Mouse (Mus musculus) adrenal gland, adult 8-10 months (tissue): ENCODE results near the gene 2410131K14Rik. TPM values are rescaled to one million over a fixed set of nuclear protein-coding genes. Genes with fewer than 3 reads are reported as not detected.
A peak's percentile ranks its signal among the peaks of the same experiment; 100 is the strongest.

ENCODE experiments used
- DNase-seq: peaks from one replicate; pipeline ENCODE4 v3.0.0; 2022
- total RNA-seq, 4 experiments: library from RNA; stranded (reverse); gene quantifications; 2 replicates each; pipeline ENCODE4 v1.2.4; 2022

2410131K14Rik gene
- 1 to 10 TPM; 7.9 to 10.0 (median 8.8) TPM for total RNA-seq

DNA sequence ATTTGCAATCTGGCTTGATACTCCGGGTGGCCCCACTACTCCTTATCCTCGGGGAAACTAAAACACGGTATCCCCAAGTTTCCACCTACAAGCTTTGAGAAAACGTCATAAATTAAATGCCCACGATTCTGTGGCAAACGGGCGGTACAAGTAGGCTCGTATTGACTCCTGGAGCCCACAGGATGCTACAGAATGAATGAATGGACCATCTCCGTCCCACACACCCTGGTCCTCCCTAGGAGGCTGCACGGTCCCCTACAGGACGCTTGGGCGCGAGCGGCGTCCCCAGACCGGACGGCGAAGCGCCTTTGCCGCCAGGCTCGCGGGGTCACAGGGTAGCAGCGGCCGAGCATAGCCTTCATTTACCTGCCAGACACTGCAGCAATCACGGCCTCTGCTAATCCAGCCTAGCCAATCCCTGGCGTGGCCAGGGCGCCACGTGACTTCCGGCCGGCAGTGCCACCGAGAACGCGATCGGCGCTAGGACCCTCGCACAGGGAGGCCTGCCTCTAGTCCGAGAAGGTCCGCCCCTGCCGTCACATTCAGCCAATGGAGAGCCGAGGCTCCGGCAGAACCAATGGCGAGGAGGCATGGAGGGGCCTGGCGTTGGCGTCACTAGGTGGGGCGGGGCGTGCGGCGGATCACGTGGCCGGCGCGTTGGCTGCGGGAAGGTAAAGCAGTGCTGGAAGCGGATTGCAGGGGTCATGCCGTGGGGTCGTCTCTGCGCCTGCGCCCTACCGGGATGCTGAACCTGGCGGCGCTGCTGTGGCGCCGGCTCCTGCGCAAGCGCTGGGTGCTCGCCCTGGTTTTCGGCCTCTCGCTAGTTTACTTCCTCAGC is at the start of gene 2410131K14Rik, which contains the start of gene Rnft2:
Gene 2410131K14Rik, plus strand, starts transcription at position 622 of the 838 bp plus-strand sequence.
Gene Rnft2, minus strand, starts transcription at position 511 of the 838 bp plus-strand sequence.
- peak; percentile 99 for DNase-seq

DNA sequence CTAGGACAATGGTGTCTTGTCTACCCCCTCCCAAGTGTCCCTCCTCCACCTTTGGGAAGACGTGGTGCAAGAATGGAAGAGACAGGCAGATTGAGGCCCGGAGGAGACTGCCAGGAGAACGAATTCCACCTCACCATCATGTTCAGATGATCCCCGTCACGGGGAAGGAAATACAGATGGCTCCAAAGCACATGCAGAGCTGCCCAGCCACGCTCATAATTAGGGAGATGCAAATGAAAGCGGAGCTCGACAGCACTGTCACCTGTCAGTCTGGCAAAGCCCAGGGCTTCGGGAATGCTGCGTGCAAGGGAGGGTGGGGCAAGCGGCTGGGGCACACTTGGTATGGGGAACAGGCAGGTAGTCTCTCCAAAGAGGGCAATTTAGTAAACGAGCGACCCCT is 47.6 kb upstream of the 2410131K14Rik start:
- DNase-seq = no peak

DNA sequence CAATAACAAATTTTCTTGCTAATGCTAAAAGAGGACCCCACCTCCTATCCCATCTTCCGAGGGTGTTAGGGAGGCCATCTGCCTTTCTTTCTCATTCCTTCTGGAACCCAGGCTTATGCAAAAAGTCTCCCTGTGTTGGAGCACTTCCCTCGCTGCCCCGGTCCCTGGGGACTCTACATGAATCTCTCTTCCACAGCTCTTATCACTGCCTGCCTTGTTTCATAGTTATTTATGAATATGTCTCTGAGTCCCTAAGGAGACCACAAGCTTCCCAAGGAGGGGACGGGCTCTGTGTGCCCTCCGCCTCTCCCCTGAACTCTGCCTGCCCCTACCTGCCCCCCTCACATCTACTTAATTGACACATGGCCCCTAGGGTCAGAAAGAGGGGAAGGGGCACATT is 45.4 kb upstream of the 2410131K14Rik start:
- DNase-seq = no peak

DNA sequence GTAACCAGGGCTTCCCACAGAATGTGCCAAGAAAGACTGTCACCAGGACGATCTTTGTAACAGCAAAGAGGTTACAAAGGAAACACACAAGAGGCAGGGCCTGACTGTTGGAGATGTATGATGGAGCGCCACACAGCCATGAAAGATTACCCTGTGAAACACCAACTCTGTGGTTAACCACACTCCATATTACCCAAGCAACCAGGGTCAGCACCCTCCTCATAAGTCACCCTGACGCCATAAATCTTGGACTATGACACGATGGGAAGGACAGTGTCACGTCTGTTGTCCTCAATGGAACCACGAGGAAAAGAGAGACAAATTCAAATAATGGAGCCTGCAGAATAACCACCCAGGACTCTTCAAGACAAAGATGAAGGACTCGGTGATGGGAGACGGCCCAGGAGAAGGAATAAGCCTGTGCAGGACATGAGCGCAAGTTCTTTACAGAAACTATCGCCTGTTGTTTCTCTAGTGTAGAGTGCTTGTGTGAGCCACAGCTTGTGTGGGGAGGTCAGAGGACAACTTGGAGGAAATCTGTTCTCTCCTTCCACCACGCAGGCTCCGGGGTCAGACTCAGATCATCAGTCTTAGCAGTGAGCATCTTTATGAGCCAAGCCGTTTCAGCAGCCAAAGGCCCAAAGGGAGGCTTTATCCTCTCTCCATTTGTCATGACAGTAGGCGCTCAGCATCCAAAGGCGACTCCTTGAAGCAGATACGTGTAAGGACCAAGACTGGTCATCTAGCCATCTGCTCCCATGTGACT is 40.2 kb upstream of the 2410131K14Rik start:
- DNase-seq = no peak

DNA sequence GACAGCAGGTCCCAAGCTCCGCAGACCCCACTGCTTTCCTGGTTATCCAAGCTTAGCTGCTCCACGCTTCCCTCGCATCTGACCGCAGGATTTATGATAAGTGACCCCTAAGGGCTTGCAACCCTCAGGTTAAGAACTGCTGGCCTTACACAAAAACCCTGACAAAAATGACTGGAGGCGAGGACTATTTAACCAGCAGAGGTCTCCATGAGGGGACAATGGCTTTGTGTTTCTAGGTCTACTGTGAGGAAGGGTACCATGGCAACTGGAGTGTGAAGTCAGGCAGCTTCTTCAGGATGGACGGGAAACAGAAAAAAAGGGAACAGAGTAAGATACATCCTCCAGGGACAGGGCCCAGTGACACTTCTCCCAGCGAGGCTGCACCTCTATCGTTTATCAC is 39.2 kb upstream of the 2410131K14Rik start:
- DNase-seq = no peak

DNA sequence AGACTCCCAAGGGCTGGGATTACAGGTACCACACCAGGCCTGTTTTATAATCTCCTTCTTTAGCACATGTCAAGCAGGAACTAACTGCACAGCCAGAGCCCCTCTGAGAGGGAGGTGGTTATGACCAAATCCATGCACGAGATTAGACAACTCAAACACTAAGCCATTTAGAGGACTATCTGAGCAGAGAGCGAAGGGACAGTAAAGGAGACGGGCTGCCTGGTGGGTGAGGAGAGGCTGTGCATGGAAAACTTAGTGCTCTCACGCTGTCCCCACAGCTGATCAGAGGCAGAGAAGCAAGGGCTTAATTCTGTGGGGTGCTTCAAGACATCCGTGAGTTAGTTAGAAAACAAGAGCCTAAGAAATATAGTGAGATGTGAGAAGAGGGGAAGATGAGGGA is 31.0 kb upstream of the 2410131K14Rik start:
- DNase-seq = no peak

DNA sequence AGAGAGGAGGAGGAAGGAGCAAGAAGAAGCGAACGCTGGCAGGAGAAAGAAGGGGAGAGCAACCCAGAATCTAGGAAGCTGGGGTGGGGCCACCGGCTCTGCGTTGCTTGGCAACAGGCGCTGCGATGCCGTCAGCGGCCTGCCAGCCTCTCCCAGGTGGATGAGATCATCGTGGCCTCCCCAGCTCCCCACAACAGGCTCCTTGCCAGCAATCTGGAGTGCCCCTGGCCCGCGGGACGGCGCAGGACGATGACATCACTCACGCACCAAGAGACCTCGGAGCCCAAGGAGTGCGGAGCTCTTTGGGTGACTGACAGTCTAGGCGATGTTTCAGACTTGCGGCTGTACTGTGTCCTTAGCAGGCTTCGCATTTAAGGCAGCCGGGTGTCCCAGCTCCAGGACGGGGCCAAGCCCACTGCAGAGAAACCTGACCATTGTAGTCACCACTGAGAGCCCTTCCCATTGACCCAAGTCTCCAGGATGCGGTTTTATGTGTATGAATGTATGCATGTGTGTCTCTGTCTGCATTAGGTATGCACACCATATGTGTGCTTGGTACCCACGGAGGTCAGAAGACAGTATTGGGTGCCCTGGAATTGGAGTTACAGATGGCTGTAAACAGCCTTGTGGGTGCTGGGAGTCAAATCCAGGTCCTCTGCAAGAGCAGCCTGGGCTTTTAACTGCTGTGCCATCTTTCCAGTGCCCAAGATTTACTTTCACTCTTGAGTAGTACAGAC is 30.4 kb upstream of the 2410131K14Rik start:
- DNase-seq = peak; percentile 85

DNA sequence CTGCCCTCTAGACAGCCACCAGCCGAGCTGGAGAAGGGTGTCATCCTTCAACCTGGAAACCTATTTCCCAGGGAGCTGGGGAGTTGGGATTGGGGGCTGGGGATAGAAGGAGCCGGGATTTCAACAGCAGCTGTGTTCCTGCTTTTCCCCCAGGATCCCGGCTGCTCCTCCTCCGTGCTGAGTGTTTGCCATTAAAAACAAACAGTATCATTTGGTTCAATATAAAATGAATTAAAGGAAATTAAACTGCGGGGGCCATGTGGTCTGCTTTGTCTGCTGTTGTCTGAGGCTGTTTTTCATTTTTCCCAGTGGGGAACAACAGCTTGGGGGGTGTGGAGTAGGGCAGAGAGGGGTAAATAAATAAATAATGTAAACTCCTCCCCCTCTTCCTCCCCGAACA is 27.6 kb upstream of the 2410131K14Rik start:
- DNase-seq = no peak

DNA sequence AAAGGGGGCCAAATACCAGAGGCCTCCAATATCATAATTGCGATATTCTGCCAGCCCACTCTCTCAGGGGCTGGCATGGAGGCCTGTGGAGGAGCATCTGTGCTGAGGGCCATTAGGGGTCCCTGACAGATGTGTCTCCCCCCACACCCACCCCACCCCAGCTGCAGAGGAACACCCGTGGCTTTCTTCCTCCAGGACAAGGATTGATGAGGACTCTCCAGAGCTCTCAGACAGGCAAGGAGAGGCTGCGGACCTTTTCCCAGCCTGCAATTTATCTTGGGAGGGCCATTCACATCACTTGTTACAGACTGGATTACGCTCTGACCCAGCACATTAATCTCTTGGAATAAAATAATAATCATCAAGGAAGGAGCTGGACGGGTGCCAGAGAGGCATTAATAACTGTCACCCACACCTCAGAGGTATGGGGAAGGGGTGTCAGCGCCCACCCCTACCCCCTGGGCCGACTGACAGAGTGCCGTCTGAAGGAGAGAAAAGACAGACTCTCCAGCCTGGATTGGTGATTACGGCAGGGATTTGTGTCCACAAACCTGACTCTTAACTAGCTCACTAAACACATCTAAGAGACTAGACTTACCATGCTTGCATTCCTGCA is 21.8 kb upstream of the 2410131K14Rik start:
- DNase-seq = no peak

DNA sequence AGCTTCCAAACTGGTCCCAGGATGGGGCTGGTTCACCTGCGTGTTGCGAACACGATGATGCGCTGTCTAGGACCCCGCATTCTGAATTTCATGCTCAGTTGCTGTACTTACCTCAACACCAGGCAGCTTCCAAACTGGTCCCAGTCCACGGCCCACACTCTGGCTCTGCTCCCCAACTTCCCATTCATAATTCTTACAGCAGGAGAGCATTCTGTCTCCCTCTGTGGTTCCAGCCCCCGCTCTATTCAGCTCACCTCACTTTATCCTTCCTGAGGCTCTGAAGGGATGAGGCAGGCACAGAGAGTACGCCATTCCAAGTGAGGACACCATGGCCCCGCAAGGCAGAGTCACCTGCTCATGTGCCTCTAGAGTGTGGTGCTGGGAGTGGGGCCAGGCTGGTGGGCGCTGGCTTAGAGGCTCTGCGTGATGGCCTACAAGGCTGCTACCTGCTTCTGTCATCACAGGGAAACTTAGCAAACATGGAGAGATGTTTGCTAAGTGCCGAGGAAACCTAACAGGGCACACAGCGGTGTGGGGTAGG is 14.9 kb upstream of the 2410131K14Rik start:
- no peak for DNase-seq

DNA sequence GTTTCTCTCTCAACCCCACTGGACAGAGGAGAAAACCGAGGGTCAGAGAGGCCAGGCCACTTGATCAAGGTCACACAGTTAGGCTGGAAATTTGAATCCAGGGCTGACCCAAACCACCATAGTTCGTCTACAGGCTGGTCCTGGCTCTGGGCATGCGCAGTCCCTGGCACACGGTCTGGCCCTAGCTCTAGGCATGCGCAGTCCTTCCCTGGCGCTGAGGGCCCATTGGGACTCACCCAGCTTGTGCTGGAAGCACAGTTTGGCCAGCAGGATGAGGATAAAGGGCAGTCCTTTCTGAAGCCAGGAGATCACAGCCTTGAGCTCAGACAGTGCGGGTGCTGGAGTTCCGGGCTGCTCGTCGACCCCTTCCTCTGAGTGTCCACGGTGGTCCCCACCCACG is 8.1 kb upstream of the 2410131K14Rik start:
- DNase-seq = no peak

DNA sequence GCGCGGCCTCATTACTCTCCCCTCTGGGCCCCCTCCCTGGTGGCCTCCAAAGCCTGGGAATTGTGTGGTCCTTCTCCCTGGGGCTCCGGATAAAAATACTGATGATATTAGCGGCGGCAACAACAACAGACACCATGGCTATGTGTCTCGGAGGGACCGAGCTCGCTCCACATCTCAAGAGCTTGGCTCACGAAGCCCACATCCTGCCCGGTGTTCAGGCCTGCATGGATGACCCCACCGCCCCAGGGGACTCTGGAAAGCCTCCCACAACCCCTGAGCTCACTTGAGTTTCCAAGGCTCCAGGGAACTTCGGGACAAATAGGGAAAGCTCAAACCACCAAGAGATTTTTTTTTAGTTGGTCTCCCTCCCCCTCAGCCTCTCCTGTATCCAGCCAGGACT is 5.4 kb upstream of the 2410131K14Rik start:
- DNase-seq = no peak

DNA sequence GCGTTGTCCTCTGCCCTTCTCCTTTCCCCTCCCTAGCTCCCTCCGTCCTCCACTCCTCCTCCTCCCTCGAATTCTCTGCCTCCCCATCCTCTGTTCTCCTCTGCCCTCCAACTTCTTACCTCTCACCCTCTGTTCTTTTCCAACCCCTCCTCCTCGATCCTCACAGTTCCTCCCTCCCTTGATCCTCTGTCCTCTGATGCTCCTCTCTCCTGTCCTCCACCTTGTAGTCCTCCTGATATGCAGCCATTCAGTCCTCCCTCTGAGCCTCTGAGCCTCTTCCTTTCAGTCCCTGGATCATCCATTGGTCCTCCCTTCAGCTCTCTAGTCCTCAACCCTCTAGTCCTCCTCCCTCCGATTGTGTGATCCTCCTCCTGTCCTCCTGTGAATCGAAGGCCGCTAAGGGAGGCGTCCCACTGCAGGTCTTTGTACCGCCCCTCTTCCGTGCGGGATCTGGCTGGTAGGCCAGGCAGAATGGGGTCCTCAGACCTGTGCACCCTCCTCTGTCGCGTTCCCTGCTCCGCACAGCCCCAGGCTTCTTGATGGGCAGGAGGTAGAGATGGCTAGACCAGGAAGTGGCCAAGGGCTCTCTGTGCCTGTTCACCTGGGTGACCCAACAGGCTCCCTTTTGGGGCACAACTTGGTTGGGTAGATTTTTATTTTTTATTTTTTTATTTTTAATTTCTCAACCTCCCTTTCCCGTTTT is 730 bp downstream of the 2410131K14Rik start:
- no peak for DNase-seq

DNA sequence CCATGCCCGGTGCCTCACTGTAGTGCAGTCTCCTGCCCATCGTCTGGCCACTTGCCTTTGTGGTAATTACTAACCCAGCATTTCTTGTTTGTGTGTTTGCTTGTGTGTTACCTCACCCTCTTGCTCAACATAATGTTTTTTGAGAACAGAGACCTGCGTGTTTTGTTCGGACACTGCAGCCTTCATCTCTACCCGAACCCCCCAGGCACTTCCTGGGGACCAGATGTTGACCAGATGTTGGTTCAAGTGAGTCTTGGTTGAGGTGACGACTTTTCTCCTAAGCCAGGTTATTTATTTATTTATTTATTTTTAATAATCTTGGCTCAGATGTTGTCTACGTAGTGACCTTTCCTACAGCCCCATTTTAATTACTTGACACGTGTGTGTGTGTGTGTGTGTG is 2.4 kb downstream of the 2410131K14Rik start:
- DNase-seq = no peak

DNA sequence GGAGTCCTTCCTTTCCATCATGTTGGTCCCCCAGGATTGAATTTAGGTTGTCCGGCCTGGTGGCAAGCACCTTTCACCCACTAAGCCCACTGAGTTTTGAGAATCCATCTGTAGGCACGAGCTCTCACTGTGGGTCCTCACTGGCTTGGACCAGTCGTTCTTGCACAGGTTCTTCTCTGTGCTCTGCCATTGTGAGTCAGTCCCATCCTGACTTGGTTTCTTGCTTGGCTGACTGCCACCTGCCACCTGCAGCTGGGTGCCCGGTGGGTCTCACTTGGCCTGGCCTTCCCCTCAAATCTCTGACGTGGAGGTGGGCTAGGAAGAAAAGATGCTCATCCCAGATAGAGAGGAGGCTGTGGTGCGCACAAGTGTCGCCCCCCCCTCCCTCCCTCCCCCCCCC is 6.0 kb downstream of the 2410131K14Rik start:
- no peak for DNase-seq

DNA sequence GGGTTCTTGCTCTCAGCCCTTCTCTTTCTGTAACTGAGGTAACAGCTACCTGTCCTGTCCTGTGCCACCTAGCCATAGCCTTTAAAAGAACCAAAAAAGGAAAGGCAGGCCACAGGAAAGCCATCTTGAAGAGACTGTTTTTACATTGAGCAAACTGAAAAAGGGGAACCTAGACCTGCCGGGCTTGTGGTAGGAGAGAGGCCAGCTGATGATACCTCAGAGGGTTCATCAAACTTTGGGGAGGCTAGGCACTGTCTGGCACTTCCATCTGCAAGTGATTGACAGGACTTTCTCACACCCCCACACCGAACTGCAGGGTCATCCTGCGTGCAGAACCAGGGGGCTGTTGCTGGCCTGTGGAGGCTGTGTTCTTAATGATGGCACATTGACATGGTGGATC is 8.5 kb downstream of the 2410131K14Rik start:
- no peak for DNase-seq

DNA sequence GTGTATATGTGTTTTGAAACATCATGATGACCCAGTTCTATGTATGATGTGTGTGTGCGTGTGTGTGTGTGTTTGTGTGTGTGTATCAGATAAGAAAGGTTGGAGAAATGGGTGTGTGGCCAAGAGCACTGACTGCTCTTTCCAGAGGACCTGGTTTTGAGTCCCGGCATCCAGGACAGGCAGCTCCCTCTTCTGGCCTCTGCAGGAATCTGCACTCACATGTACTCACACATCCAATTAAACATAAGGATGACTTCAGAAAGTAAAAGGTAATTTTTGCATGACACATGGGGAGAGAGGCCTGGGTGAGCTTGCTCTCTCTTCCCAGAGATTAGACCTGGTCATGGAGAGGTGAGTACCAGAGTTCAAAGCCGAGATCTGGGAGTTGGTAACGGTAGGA is 12.0 kb downstream of the 2410131K14Rik start:
- no peak for DNase-seq

DNA sequence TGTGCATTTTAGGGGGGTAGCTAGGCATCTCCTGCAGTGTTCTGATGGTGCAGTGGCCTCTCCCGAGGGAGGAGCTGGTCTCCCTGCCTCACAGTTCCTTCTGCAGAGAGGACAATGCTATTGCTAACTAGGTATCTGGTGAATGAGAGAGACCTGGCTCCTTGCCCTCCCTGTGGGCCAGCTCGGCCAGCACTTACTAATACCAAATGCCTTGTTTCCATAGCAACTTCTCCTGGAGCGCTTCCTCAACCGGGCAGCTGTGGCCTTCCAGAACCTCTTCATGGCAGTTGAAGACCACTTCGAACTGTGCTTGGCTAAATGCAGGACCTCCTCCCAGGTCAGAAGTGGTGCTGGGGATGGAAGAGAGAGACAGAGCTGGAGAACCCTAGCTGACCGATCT is 14.1 kb downstream of the 2410131K14Rik start:
- no peak for DNase-seq

DNA sequence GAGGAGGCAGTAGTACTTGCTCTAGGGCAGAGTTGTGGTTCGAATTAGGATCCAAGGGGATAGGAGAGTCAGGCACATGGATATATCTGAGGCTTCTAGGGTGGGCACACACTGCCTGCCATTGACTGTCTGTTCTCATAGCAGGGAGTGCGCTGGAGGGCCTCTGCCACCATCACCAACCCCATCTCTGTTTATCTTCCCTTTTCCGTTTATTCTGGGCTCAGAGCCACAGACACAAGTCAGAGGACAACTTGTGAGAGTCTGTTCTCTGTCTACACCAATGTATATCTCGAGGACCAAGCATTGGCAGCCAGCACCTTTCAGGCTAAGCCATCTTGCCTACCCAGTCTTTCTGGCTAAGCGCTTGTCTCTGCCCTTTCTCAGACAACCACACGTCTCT is 14.6 kb downstream of the 2410131K14Rik start:
- DNase-seq = no peak

DNA sequence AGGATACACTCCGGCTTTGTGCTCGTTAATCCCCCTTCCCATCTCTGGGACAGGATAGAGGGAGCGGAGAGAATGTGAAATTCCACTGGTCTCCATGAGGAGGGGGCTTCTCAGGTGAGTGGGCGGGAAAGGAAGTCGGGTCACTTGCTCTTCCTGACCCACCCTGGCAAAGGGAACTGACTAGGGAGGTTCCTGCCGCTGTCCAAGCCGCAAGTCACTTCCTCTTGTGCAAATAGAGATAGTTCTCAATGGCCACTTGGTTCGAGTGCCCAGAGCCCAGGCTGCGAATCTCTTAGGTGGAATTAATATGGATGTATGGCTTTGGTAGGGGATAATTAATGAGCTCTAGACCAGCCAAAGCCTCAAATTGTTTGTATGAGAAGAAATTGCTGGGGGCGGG is 15.0 kb downstream of the 2410131K14Rik start:
- DNase-seq = no peak

DNA sequence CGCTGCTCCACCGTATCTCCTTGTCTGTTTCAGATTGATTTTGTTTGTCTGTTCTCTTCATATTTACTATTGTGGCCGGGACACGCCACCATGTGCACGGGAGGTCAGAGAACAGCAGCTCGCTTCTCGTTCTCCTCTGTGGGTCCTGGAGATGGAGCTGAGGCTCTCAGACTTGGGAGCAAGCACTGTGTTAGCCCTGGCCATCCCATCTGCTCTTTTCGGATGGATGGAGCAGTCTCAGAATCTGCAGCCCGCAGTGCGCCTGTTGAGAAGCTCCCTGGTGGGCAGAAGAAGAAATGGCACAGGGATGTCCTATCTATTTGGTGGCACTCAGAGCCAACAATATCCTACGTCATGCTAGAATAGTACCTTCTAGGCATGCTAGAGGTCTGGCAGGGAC is 15.6 kb downstream of the 2410131K14Rik start:
- DNase-seq = no peak

DNA sequence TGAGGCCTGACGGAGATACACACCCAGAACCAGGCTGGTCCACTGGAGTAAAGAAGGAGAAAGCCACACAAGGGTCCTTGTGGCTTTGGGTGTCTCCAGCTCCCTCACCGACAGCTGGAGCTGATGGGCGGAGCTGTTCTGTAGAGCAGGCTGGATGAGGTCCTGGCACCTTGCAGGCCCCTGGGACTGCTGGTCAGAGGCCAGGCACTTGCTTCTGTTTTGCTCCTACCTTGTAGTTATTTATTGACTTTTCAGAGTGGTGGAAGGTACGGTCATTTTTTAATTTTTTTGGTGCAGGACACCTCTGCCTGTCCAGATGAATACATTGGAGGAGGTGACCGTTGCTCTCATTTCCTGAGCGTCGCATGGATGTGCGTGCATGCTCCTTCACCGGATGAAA is 16.2 kb downstream of the 2410131K14Rik start:
- no peak for DNase-seq
